Mouse (Mus musculus) frontal cortex, postnatal 25 days (tissue): ENCODE data around the gene Gsap.
"Not testable (repeated sequence)": the region's sequence is repeated elsewhere in the genome, so short reads cannot be mapped to it uniquely, and the experiment has no call there.

ENCODE experiments used
- DNase-seq, 2 experiments: peaks; one replicate each; pipeline ENCODE4 v3.0.0; 2022; ENCODE audit warnings: low spot score in 2 of 2

Gsap gene

GRCm38 (mm10) chr5:21326494-21326893, 140.4 kb downstream of the Gsap start:
- DNase-seq: peak; percentile 15 to 25

GRCm38 (mm10) chr5:21328560-21328959, 142.5 kb downstream of the Gsap start:
- DNase-seq: no peak

GRCm38 (mm10) chr5:21329672-21330665, 143.9 kb downstream of the Gsap start:
- DNase-seq: no peak

GRCm38 (mm10) chr5:21331656-21332055, 145.6 kb downstream of the Gsap start:
- no peak for DNase-seq

- DNase-seq: no peak
Measured at GRCm38 (mm10) chr5:21332119-21332518, 146.1 kb downstream of the Gsap start.

- DNase-seq: not testable (repeated sequence)
Measured at GRCm38 (mm10) chr5:21342265-21342664, 156.2 kb downstream of the Gsap start.

GRCm38 (mm10) chr5:21348366-21348765, 162.3 kb downstream of the Gsap start:
- no peak for DNase-seq

- DNase-seq: no peak
Measured at GRCm38 (mm10) chr5:21351678-21352077, 165.6 kb downstream of the Gsap start.

GRCm38 (mm10) chr5:21358648-21359047, 172.6 kb downstream of the Gsap start:
- DNase-seq: no peak

- DNase-seq: no peak
Measured at GRCm38 (mm10) chr5:21363343-21363742, 177.3 kb downstream of the Gsap start.
